Mouse (Mus musculus) heart, adult 8-10 months (tissue): ENCODE measurements around the gene Gucy2c. TPM values are rescaled to one million over a fixed set of nuclear protein-coding genes. Genes with fewer than 3 reads are reported as not detected.
"Not testable (repeated sequence)": the region's sequence is repeated elsewhere in the genome, so short reads cannot be mapped to it uniquely, and the experiment has no call there.

Source experiments
- DNase-seq: peaks from one replicate; pipeline ENCODE4 v3.0.0; 2022; ENCODE audit warnings: low spot score
- total RNA-seq, 4 experiments: library from RNA; stranded (reverse); gene quantifications; 2 replicates each; pipeline ENCODE4 v1.2.4; 2022

Gene Gucy2c
- total RNA-seq, 4 experiments from 2014 or later = not detected

DNA sequence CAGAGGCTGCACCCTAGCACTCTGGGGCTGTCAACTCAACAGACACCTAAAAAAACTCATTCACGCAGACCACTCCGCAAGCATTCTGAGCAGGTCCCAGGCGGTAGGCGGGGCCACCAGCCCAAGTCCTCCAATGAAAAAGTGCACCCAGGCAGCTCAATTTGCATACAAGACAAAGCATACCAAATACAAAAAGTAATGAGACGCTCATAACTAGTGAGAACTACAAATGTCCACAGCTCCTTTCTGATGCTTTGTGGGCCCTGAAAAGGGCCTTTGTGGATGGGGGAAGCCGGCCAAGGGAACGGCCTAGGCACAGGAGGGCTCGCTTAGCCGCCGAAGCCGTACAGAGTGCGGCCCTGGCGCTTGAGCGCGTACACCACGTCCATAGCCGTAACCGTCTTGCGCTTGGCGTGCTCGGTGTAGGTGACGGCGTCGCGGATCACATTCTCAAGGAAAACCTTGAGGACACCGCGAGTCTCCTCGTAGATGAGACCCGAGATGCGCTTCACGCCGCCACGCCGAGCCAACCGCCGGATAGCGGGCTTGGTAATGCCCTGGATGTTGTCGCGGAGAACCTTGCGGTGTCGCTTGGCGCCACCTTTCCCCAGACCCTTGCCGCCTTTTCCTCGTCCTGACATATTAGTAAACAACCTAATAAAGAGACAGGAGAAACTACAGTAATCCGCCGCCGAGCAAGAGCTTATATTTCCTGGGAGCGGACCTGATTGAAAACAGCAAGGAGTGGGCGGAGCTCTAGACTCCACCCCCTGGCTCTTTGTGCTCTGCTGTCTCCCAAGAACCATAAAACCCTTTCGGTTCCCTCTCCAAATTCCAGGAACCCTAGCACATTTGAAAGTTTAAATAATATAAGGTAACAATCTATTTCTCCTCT lies 22.4 kb upstream of the Gucy2c start, which contains the start of gene Hist4h4:
TSS of gene Hist4h4 (minus strand) at position 677 of the 895 bp plus-strand sequence.
- peak; percentile 98 for DNase-seq

DNA sequence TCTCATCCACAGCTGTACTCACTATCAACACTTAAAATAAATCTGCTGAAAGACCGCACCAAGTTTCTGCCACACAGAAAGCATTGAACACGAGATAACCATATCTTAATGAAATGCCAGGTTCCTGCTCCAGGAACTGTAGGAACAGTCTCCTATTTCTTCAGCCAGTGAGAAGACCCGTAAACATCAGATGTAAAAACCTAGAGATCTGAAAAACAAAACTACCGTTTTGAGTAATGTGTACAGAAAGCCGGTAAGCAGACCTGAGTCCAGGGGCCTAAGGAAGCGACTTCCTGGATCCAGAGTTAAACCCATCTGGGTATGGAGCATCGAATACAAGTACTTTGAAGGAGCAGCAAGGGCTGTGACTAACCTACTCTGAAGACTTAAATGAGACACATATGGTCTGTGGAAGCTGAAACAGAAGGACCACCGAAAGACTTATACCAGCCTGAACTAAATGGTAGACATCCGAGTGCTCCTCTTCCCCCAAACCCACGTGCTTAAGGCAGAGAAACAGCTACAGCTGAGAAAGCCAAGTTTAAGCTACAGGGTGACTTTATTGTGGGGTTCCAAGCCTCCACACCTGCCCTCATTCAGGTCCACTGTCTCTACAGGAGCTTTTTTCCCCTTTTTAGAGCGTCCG lies 21.7 kb upstream of the Gucy2c start:
- DNase-seq = no peak

DNA sequence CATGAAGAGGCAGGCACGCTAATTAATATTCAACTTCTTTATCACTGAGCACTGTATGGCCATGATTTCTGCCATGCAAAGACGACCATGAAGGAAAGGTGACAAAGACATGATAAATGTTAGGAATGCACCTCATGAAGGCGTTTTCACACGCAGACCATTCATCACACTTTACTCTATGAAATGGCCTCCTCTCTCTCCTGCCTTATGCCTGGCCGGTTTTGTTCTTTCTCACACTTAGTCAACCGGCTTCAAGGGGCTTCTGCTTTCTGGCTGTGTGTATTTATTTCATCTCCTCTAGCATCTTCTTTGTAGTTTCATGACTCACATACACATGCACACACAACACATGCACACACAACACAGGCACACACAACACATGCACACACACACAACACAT lies 19.7 kb upstream of the Gucy2c start:
- no peak for DNase-seq

DNA sequence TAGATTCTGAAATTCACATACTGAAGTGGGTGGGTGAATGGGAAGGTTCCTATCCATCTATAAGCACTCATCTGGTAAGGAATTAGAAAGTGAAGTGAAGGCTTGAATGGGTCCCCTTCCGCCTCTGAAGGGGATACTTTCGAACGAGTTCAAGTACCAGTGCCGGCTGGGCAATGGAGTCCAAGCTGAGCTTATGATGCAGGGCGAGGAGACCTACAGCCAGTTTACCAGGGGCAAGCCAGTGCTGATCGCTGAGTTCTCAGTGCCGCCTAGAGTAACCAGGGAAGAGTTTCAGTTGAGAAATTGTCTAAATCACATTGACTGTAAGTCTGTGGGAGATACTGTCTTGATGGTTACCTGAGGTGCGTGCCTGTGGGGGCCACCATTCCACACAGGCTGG lies 19.1 kb upstream of the Gucy2c start:
- no peak for DNase-seq

DNA sequence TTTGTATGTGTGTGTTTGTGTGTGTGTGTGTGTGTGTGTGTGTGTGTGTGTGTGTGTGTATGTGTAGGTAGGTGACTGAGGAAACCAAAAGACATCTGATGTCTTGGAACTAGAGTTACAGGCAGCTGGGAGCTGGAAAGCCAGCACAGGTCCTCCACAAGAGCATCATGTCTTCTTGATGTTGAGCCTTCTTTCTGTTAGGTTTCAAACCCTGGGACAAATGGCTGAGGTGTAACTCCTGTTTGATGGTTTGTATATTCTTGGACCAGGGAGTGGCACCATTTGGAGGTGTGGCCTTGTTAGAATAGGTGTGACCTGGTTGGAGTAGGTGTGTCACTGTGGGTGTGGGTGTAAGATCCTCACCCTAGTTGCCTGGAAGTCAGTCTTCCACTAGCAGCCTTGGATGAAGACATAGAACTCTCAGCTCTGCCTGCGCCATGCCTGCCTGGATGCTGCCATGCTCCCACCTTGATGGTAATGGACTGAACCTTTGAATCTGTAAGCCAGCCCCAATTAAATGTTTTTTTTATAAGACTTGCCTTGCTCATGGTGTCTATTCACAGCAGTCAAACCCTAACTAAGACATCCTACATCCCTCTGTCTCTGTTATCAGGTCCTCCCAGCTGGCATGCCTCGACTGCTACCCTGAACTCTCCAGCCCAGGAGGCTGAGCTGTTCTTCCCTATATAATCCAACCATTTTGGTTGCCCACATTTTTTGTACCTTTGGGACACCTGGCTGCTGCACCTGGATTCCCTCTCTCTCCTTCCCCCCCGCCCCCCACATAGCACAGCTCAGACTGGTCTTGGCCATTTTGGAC lies 16.5 kb upstream of the Gucy2c start:
- DNase-seq = not testable (repeated sequence)

DNA sequence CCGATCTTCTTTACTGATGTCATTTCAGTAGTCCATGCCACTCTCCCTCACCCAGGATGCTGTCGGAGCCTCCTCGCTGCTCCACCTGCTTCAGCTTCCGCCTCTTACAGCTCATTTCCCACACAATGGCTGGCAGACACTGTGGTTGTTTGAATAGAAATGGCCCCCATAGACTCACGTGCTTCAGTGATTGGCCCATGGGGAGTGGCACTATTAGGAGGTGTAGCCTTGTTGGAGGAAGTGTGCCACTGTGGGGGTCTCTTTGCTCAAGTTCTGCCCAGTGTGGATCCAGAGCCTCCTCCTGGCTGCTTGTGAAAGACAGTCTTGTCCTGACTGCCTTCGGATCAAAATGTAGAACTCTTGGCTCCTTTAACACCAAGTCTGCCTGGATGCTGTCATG lies 14.3 kb upstream of the Gucy2c start:
- DNase-seq = no peak

DNA sequence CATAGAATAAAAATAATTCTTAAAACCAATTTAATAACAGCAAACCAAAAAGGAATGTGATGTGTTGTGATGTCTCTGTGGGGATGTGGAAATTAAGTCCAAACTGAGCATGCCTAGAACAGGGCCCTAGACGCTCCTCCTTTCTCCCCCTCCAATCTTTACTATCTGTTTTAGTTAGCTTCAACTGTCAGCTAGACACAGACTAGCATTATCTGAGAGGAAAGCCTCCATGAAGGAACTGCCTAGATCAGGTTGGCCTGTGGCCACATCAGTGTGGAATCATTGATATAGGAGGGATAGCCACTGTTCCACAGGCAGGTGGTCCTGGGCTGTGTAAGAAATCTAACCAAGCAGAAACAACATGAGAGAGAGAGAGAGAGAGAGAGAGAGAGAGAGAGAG lies 13.5 kb upstream of the Gucy2c start:
- DNase-seq = no peak

DNA sequence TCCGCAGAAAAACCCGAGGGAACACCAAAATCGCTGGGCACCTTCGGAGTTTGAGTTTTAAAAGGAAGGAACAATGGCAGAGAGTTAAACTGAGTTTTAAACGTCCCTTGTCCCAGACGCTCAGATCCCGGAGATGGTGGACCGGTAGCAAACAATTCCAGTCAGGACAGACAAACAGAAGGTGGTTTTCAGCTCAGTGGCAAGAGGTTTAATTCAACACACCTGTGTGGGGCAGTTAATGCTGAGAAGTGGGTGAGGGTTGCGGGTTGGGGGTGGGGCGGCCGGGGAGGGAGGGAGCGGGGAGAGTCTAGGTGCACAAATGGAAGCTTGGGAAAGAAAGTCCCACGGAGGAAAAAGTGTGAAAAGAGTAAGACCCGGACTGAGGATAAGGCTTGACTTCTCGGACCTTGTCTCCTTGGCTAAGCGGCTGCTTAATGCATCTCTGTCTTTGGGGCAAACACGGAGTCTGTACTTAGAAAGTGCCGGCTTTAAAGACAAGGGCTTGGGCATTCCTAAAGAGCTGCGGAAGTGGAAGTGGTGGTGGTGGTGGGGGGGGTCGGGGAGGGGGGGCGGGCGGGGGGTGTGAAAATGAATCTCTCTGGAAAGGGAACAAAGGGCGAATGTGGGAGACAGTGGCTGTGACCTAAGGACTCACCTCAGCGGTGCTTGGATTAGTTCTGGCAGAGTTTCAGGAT lies 12.4 kb upstream of the Gucy2c start:
- DNase-seq = no peak

DNA sequence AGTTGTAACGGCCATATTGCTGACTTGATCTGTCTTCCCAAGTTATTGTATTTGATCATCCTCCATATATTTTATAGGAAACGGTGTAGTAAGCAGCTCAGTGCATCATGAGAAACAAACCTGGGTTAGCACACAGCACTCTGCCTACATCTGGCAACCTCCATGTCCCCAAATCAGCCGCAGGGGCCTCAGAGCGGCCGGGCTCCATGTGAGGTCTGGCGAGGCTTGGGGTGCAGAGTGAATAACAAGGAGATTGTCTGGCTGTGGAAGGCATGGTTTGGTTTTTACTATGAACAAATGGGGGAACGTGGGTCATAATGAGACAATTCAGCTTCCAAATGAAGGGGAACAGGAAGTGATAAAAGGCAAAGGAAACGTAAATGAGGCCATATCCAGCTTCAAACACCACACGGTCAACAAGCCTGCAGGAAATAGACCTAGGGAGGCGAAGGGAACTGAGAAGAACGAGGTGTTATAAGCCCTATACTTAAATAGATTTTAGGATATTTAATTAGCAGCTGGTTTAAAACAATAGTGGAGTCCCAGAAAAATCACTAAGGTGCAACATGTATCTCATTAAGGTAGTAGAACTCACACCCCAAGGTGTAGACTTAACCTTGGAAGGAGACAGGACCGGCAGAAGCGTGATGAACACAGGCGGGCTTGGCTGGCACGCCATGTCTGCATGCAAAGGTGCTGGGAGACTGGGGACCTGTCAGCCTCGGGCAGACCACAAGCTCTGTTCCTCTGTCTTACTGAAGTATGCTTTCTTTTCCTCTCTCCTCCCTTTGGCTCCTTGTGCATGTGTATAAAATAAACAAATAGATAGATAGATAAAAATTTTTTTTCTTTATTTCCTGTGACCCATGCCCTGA lies 11.6 kb upstream of the Gucy2c start:
- DNase-seq = no peak

DNA sequence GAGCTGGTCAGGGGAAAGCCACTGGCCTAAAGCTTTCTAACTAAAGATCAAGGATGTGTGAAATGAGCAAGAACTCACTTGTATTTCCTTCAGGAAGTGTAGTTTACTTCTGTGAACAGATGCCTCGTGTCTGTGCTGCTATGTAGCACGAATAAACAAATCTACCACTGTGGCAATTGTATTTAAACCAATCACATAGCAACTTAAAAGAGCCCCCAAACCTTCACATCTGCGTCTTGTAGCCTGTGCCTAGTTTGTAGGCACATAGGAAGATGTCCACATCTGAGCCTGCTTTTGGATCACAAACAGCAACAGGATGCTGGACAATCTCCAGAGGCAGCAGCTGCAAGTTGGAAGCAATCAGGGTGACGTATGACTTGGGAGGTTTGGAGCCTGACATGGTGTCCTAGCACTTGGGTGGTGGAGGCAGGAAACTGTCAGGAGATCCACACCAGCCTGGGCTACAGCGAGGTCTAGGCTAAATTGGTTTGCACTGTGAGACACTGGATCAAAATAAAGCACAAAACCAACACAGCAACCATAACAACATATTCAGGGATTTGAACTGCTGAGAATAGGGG lies 7.9 kb upstream of the Gucy2c start:
- peak; percentile 82 for DNase-seq

DNA sequence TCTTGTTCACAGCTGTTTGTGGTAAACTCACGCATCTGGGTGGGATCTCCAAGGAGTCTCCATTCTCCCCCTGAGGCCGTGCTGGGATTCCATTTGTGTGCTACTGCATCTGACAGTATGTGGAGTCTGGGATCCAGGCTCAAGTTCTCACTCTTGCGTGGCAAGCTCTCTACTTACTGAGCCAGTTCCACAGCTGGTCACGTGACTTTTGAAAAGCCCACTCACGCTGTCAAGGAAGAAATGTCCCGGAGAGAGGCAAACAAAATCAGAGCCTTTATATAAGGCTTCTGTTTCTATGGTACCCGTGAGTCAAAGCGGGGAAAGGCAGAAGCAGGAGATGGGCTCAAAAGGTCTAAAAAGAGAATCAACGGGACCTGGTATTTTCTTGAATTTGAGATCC lies 1.2 kb upstream of the Gucy2c start:
- no peak for DNase-seq

DNA sequence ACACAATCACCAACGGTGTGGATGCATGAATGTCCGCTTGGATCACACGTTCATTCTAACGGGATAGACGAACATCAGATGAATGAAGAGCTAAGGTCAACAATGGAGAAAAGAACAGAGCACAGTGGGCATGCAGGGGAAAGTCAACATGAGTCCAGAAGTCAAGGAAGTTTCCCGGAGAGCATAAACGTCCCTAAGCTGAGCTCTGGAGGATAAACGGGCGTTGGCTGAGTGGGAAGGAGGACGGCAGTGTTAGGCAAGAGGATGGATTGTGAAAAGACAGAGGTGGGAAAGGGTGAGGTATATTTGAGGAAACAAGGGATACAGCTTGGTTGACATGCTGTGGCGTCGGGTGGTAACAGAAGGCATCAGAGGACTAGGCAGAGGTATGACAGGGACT lies 581 bp upstream of the Gucy2c start:
- DNase-seq = no peak

DNA sequence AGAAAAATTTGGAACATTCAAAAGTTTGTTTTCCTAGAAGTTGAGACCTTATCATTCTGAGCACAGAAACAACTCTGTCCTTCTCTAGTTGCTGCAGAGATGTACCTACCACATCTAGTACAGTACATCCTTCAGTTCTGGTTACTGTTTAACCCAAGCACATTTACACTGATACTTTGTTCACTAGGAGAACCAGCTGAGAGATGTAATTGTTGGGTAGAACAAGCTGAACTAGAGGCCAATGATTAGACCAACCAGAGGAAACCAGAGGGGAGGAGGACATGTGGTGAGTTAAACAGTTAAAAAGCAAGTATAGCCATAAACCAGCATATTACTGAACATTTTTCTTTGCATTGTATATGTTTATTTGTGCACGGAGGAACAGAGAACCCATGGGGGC lies 5.2 kb downstream of the Gucy2c start:
- no peak for DNase-seq

DNA sequence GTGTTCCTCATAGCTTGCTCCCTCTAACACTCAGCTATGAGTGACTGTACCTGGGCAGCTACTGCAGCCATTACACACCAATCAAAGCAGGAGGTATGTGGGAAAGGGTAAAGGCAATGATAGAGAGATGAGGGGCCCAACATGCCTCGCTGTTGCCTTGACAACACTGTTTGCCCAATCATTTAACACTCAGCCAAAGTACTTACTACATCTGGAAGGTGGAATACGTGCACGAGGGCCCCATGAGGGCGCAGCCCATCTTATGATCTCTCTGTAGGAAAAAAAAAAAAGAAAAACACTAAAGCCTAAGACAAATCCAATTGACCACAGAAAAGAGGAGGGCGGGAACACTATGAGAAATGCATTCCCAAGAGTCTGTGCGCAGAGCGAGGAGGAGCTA lies 11.7 kb downstream of the Gucy2c start:
- no peak for DNase-seq

DNA sequence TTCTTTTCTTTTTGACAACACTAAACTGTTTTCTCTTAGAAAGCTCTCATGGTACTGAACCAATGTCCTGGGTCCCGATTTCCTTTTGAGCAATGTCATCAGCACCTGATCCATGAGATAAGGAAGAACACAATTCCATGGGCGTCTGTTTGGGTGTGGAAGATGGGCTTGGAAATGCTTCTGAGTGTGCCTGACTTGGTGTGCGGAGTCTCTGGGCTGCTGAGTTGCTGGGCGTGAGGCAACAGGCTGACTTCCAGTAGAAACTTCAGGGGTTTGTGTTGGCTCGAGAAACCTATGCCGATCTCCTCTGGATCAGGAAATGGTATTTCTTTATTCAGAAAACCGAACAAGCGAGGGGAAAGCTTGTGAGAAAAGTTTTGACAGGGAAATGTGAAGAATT lies 12.4 kb downstream of the Gucy2c start:
- DNase-seq = no peak

DNA sequence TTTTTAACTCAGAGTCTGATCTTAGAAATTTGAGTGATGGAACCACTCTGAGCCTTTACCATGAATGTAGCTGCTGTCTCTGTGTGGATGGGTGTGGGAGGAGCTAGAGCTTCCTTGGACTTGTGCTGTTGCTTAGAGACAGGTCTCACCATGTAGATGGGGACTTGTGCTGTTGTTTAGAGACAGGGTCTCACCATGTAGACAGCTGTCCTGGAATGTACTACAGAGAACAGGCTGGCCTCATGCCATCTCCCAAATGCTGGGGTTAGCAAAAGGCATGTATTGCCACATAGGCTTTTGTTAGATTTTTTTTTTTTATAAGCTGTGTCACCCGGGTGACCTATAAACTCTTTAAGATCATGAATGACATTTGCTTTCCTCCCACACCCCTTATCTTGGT lies 17.7 kb downstream of the Gucy2c start:
- no peak for DNase-seq

DNA sequence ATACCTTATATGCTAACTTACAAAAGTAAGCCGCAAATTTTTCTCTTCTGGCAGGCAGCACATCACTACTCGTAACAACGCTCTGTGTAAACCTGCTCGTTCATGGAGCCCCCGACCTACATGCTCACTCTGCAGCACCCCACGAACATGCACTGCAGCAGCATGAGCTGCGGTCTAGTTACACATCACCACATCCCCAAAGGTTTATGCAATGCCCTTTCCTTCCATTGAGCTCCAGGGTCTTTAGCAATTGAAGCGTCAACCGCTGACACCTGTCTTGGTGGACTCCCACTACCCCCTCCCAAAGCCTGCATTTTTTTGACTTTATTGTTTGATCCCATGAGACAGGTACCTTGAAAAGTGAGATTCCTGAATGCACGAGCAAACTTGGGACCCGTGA lies 31.0 kb downstream of the Gucy2c start:
- DNase-seq = no peak

DNA sequence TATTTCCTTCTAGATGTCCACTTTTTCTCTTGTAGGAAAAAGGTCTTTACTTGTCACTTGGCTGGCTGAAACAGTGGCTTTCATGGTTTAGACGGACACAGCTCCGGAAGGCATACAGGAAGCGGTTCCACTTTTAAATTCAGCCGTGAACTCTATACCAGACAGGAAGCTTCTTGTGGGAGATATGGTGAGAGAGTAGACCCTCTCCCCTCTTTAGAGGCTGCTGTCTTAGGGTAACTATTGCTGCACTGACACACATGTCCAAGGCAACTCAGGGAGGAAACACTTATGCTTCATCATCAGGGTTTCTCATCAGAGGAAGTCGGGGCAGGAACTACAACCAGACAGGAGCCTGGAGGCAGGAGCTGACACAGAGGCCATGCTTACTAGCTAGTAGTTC lies 36.0 kb downstream of the Gucy2c start:
- DNase-seq = no peak

DNA sequence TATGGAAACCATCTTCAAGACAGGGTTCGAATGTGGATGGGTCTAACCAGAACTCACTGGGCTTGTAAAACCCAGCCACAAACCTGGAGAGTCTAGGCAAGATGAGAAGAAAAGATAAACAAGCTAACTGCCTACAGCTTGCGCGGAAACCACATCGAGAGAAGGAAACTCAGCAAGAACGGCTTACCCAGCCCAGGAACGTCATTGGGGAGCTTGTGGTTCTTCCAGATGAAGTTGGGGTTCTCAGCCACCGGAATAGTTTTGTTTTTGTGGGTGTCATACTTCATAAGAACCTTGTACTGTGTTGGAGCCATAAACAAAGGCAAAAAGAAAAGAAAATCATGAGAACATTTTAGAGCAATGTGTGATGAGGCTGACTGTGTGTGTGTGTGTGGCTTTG lies 37.8 kb downstream of the Gucy2c start:
- DNase-seq = no peak

DNA sequence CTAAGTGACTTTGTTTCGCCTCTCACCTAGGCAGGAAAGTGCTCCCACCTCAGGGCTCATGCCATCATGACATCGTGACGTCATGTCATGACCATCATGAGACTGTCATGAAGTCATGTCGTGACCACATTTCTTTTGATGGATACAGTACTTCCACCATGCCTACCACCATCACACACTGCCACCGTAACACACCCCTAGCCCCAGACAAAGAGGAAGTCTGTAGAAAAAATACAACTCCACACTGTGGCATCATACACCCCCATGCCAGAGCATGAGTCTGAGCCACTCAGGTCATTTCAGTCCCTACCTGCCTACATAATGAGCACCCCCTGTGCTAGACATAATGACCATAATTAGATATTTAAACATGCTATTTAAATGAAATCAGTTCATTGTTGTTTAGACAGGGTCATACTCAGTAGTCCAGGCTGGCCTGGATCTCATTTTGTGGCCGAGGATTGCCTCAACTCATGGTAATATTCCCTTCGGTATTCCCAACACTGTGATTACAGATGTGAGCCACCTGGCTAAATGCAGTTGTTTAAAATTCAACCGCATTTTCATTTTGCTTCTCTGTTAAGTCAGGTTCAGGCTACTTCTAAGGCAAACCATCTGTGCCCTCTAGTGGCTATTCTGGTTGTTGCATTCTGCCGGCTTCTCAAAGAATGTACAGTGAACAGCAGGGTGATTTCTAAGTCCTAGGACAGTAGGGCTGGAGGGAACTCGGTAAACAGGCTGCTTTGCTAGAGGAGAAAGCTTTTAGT lies 39.0 kb downstream of the Gucy2c start:
- DNase-seq = peak; percentile 84
